Mouse (Mus musculus): ENCODE results near the gene Ahcy.
A peak's percentile ranks its signal among the peaks of the same experiment; 100 is the strongest.
"Not testable (repeated sequence)": the region's sequence is repeated elsewhere in the genome, so short reads cannot be mapped to it uniquely, and the experiment has no call there.

Gene Ahcy

DNA sequence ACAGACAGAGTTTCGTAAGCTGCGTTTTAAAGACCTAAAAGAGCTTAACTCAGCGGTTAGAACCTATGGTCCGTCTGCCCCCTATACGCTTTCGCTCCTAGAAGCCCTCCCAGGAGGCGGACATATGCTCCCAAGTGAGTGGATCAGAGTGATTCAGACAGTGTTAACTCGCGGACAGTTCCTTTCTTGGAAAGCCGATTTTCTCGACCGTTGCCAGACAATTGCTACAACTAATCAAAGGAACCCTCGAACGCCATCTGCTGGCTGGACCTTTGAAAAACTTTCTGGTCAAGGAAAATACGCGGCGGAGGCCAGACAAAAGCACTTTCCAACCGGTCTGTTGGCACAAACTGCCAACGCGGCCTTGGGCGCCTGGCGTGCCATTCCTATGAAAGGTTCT is 54.6 kb downstream of the Ahcy start:
- DNase-seq (ENCODE audit: extremely low spot score, low spot score) = peak; percentile 94

DNA sequence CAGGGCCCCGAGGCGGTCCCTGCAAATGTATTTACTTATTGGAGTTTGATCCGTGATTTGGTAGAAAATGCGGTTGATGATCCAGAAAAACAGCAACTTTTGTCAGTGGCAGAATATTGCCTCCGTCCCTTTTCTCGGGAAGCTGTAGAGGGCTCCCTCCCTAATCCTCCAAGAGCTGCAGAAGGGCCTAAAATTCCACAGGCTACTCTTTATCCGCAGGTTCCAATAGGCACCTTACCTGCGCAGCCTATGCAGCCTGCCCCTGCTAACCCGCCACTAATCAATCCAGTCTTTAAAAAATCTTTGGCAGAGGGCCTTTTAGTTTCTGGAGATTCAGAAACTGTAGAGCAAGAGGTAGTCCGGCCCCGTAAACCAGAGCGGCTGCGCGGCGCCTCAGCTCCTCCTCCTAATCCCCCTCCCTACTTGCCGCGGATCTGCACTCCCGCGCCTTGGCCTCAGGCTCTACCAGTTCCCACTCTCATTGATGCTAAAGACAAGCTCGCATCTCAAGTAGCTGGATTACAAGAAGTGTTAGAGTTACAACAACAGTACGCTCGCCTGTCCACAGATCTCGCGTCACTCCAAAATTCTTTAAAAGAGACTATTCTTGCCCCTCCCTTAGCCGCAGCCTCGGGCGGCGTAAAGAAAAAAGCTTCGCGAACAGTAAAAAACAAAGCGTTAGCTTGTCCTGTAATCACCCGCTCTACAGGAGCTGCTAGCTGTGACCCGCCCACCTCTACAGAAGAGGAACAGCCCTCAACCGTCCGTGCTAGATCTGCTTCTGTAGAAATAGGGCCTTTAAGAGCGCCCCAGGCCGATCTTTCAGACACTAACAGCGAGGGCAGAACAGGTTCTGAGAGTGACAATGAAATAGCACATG is 55.3 kb downstream of the Ahcy start:
- peak; percentile 81 for DNase-seq (ENCODE audit: extremely low spot score, low spot score)

DNA sequence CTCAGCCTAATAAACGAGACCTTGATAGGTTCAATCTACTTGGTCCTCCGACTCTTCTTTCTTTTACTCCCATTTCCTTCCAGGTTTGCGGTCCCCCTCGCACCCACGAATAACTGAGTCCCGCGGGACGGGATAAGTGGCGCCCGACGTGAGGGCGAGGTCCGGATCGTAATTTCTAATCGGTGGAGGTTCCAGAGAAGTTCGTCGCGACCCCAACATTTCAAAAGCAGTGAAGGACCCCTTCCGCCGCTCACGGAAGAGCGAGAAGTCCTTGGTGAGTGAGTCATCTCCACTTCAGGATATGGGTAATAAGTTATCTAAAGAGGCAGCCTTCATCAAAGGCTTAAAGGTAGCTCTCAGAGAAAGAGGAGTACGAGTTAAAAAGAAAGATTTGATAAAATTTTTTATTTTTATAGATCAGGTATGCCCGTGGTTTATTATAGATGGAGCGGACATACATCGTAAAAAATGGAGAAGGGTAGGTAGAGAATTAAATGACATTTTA is 56.0 kb downstream of the Ahcy start, which contains the start of gene Gm14226:
Gm14226 (plus strand) TSS at position 16 of the 505 bp plus-strand sequence.
- DNase-seq (ENCODE audit: extremely low spot score, low spot score) = peak; percentile 25

DNA sequence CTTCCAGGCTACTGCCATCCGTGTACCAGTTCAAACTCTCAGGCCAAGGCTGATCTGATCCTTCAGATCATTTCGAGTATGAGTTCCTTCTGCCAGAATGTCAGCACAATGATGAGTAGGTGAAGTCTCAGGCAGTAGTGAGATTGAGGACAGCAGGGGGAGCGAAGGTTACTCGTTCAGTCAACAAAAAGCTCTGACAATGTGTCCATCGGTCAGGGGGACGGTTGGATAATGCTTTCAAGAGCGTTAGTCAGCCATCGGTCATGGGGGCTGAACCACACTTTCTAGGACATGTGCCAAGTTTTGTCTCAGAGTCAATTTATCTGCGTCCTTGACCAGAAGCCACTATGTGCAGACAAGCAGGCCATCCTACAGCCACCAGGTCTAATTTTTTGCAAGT is 57.5 kb downstream of the Ahcy start:
- not testable (repeated sequence) for DNase-seq (ENCODE audit: extremely low spot score, low spot score)

DNA sequence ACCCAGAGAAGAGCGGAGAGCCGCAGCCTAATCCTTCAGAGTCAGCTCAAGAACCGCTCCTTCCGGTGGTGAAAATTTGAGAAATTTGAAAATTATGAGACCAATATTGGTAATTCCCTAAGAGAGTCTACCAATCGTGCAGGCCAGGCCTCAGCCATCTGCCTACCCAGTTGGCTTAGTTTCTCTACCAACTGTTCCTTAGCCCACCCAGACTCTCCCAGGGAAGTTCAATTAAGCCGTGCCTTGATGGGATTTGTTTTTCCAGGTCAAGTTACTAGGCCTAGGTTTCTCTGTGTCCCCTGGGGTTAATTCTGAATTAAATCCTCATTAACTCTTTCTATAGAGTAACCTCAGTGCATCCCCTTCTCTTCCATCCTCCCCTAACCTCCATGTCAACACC is 61.3 kb downstream of the Ahcy start:
- DNase-seq (ENCODE audit: extremely low spot score, low spot score) = no peak

DNA sequence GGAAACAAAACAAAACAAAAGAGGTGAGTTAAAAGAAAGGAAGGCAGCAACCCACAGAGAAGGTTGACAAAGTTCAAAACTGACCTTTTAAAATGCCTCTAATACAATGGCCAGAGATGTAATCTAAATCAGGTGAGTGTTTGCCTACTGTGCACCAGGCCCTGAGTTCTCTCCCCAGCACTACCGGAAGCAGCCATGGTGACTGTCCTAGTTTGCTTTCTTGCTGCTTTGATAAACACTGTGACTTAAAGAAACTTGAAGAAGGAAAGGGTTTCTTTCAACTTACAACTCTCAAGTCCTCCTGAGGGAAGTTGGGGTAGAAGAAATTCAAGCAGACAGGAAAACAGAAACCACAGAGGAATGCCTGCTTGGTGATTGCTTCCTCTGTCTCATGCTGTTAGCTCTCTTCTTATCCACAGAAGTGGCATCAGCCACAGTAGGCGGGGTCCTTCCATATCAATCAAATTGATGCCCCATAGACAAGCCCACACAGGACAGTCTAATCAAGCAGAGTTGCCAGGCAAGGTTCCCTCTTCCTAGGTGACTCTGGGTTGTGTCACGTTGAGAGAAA is 63.1 kb downstream of the Ahcy start:
- no peak for DNase-seq (ENCODE audit: extremely low spot score, low spot score)

Measured in neural tube, embryonic 10.5 days (tissue).